Mouse (Mus musculus) liver, embryonic 15.5 days (tissue): ENCODE measurements around the gene Sox2. TPM values are rescaled to one million over a fixed set of nuclear protein-coding genes. Genes with fewer than 3 reads are reported as not detected.
A peak's percentile ranks its signal among the peaks of the same experiment; 100 is the strongest.

ENCODE experiments used
- ATAC-seq: fragments of 200-750 bp; cut with Nextera tagmentation; 2 replicates; pipeline ENCODE4 v1.8.0; 2017; ENCODE audit warnings: moderate number of reproducible peaks, mild to moderate bottlenecking, moderate library complexity; ENCODE audit not compliant: insufficient read depth
- H3K27ac ChIP-seq: fragments of 300-500 bp; sonication (generic); replicated peaks from 2 replicates; pipeline ENCODE4 v1.5.1; 2015; ENCODE audit warnings: mild to moderate bottlenecking, inconsistent platforms
- H3K27me3 ChIP-seq: fragments of 300-500 bp; sonication (generic); 2 replicates; pipeline ENCODE4 v1.6.1; 2015; ENCODE audit warnings: mild to moderate bottlenecking, inconsistent platforms
- H3K36me3 ChIP-seq: fragments of 300-500 bp; sonication (generic); replicated peaks from 2 replicates; pipeline ENCODE4 v1.6.1; 2015; ENCODE audit warnings: moderate library complexity, mild to moderate bottlenecking, inconsistent platforms
- H3K4me1 ChIP-seq: fragments of 300-500 bp; sonication (generic); replicated peaks from 2 replicates; pipeline ENCODE4 v1.6.1; 2015; ENCODE audit warnings: inconsistent platforms
- H3K4me2 ChIP-seq: fragments of 300-500 bp; sonication (generic); 2 replicates; pipeline ENCODE4 v1.6.1; 2015; ENCODE audit warnings: moderate library complexity, mild to moderate bottlenecking, inconsistent platforms
- H3K4me3 ChIP-seq: fragments of 300-500 bp; sonication (generic); replicated peaks from 2 replicates; pipeline ENCODE4 v1.5.1; 2015; ENCODE audit warnings: mild to moderate bottlenecking, inconsistent platforms
- H3K9ac ChIP-seq: fragments of 300-500 bp; sonication (generic); 2 replicates; pipeline ENCODE4 v1.6.1; 2015; ENCODE audit warnings: moderate library complexity, mild to moderate bottlenecking, inconsistent platforms
- H3K9me3 ChIP-seq: fragments of 300-500 bp; sonication (generic); replicated peaks from 2 replicates; pipeline ENCODE4 v1.6.1; 2016; ENCODE audit warnings: inconsistent platforms
- WGBS: fragments of 180-500 bp; shearing (Covaris S2); methylation state at CpG from one replicate; pipeline ENCODE4 v1.1.7; 2015; ENCODE audit warnings: mixed read lengths; ENCODE audit not compliant: insufficient replicate concordance; 5-methylcytosine and 5-hydroxymethylcytosine counted together
- polyA plus RNA-seq: library from polyadenylated mRNA; unstranded; fragments of >200 nt; fragmentation: Nextera tagmentation; extraction: Ambion mirVana; gene quantifications from 2 replicates; pipeline ENCODE4 v1.2.1, GENCODE M21; 2015

Sox2 gene
- not detected in 2 replicates for polyA plus RNA-seq

DNA sequence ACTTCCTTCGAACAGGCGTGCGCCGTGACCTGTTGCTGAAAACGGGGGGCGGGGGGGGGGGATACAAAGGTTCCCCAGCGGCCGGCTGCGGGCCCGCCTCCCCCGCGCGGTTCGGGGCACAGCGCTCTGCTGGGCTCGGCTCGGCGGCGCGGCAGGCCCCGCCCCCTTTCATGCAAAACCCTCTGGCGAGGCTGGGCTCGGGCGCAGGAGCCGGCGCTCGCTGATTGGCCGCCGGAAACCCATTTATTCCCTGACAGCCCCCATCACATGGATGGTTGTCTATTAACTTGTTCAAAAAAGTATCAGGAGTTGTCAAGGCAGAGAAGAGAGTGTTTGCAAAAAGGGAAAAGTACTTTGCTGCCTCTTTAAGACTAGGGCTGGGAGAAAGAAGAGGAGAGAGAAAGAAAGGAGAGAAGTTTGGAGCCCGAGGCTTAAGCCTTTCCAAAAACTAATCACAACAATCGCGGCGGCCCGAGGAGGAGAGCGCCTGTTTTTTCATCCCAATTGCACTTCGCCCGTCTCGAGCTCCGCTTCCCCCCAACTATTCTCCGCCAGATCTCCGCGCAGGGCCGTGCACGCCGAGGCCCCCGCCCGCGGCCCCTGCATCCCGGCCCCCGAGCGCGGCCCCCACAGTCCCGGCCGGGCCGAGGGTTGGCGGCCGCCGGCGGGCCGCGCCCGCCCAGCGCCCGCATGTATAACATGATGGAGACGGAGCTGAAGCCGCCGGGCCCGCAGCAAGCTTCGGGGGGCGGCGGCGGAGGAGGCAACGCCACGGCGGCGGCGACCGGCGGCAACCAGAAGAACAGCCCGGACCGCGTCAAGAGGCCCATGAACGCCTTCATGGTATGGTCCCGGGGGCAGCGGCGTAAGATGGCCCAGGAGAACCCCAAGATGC is at the start of gene Sox2:
Gene Sox2, plus strand, starts transcription at position 680 of the 895 bp plus-strand sequence.
- H3K27ac ChIP-seq: no peak within 1 kb of the TSS
- H3K4me2 ChIP-seq: peak within 1 kb of the TSS; percentile 51
- no peaks in the 10 kb centered on the region for H3K9me3 ChIP-seq
- no peak for ATAC-seq
- H3K4me1 ChIP-seq: peaks cover 12% of the 10 kb centered on the region; the same call in 1 of the 2 replicates
- H3K4me3 ChIP-seq: peak within 1 kb of the TSS; percentile 14
- WGBS: under 1% methylated on average over 86 of the region's 86 CpGs
- peaks cover 96% of the 10 kb centered on the region for H3K27me3 ChIP-seq
- no peak within 1 kb of the TSS for H3K9ac ChIP-seq
- H3K36me3 ChIP-seq: no peaks in the 10 kb centered on the region

DNA sequence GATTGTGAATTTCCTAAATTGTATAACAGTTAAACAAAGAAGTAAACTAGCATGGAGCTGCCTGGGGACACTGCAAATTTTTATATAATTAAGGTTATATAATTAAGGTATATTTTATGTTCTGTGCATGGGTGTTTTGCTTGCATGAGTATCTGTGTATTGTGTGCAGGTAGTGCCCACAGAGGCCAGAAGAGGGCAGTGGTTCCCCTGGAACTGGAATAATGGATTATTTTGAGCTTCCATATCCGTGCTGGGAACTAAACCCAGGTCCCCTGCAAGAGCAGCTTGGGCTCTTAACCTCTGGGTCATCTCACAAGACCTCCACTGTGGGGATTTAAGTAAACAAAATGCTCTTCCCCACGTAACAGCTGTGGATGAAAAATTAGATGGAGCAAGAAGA is 49.1 kb upstream of the Sox2 start:
- Histone ChIP-seq H3K27me3 (no peaks in the 10 kb centered on the region), H3K4me3 (no peak overlapping the region), H3K4me2 (no peak overlapping the region), H3K9me3 (no peaks in the 10 kb centered on the region), H3K27ac (no peak overlapping the region), H3K36me3 (no peaks in the 10 kb centered on the region), H3K4me1 (no peaks in the 10 kb centered on the region), H3K9ac (no peak overlapping the region)
- 64% methylated on average over 2 of the region's 2 CpGs for WGBS
- ATAC-seq: no peak

DNA sequence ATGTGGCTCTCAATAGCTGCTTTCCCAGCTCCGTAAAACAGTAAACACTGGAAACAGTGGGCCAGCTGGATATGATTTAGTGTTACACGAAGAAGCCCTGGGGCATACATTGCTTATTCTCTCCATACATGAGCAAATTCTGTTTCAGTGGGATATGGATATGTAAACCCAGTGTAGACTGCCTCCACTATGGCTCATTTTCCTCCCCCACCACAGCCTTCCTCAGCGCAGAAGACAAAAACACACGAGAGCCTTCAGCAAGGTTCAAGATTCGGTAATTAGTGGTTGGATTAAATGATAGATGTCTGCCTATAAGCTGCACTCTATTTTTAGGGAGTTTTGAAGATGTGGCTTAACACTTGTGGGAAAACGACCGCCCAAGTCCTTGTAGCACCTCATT is 36.1 kb upstream of the Sox2 start:
- Histone ChIP-seq H3K27me3 (no peaks in the 10 kb centered on the region), H3K9me3 (no peaks in the 10 kb centered on the region), H3K36me3 (no peaks in the 10 kb centered on the region), H3K4me1 (no peaks in the 10 kb centered on the region), H3K9ac (no peak overlapping the region), H3K27ac (no peak overlapping the region), H3K4me3 (no peak overlapping the region), H3K4me2 (no peak overlapping the region)
- 68% methylated on average over 7 of the region's 7 CpGs for WGBS
- no peak for ATAC-seq

DNA sequence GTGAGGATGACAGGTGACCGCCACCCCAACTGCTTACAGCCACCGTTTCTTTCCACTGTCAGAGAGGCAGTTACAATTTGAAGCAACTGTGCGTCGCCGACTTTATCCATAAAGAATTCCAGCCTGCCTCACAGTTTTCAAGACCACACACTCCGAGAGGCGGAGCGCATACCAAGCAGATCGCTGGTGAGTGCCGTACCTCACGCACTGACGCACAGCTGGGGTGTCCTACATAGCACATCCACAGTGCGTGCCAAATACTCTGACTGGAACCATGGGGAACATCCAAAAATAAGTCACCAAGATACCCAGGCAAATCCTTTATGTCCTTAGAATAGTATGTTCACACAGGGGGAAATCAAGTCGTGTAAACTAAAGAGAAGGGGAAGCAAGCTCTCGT is 34.7 kb upstream of the Sox2 start:
- ATAC-seq: no peak
- Histone ChIP-seq H3K9me3 (no peaks in the 10 kb centered on the region), H3K36me3 (no peaks in the 10 kb centered on the region), H3K4me3 (no peak overlapping the region), H3K4me1 (no peaks in the 10 kb centered on the region), H3K4me2 (no peak overlapping the region), H3K9ac (no peak overlapping the region), H3K27ac (no peak overlapping the region), H3K27me3 (no peaks in the 10 kb centered on the region)
- 75% methylated on average over 15 of the region's 15 CpGs for WGBS

DNA sequence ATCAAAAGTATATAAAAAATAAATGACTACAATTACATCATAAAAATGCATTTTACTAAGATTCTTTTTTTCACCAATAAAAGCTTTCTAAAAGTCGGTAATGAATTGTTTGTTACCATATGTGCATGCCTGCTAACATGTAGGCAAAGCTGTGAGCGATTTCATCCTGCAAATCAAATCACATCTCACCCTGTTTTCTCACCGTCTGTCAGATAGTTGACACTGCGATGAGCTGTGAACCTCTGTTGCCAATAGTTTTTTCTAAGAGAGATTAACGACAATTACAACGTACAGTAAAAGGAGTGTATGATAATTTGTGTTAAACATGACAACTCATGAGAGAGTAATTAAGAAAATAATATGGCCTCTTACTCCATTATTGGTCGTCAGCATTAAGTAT is 31.3 kb upstream of the Sox2 start:
- no peaks in the 10 kb centered on the region for H3K4me1 ChIP-seq
- 55% methylated on average over 7 of the region's 7 CpGs for WGBS

DNA sequence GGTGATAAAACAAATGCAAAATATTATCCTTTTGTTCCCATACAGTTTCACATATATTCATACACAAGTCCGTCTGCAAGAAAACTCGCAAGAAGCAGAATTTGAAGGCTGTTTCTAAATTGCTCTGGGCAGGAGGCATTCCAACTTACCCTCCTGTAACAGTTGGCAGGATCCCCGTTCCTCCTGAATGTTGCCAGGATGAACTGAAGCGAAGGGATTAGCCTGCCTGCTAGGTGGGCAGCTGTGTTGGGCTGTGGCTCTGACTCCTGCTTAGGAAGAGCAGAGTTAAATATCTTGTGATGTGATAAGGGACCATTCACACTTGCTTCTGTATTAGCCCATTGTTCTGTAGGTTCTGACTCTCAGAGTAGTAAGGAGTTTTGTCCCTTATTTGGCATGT is 30.1 kb upstream of the Sox2 start:
- no peak overlapping the region for H3K4me3 ChIP-seq
- H3K27me3 ChIP-seq: no peaks in the 10 kb centered on the region
- no peak overlapping the region for H3K27ac ChIP-seq
- H3K9me3 ChIP-seq: no peaks in the 10 kb centered on the region
- ATAC-seq: no peak
- no peaks in the 10 kb centered on the region for H3K36me3 ChIP-seq
- H3K4me1 ChIP-seq: no peaks in the 10 kb centered on the region
- 50% methylated on average over 4 of the region's 4 CpGs for WGBS
- no peak overlapping the region for H3K4me2 ChIP-seq
- no peak overlapping the region for H3K9ac ChIP-seq

More for the DNA sequence above, 31.3 kb upstream of the Sox2 start:
- Histone ChIP-seq H3K9ac (no peak overlapping the region), H3K27ac (no peak overlapping the region), H3K9me3 (no peaks in the 10 kb centered on the region), H3K36me3 (no peaks in the 10 kb centered on the region), H3K4me2 (no peak overlapping the region), H3K27me3 (no peaks in the 10 kb centered on the region), H3K4me3 (no peak overlapping the region)
- ATAC-seq: no peak

DNA sequence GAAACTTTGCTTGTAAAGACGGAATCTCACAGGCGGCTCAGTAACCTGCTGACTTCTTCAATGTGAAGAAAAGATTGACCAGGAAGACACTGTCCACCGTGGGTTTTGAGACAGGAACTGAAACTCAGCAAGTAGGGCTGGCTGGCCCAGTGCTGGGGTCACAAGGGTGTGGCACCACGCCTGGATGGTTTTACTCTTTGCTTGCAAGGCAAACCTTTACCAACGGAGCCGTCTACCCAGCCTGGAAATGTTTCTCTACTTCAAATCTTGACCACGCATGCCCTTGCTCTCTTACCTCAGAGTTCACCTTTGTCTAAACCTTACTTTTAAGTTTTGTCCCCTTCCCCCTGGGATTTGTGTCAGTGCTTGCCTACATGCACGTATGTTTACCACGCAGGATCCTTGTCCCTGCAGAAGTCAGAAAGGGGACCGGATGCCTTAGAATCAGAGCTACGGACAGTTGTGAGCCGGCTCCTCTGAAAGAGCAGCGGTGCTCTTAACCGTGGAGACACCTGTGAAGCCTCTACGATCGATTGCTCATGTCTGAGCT is 25.4 kb upstream of the Sox2 start:
- Histone ChIP-seq H3K9ac (no peak overlapping the region), H3K9me3 (no peaks in the 10 kb centered on the region), H3K4me3 (no peak overlapping the region), H3K4me1 (no peaks in the 10 kb centered on the region), H3K27ac (no peak overlapping the region), H3K4me2 (no peak overlapping the region), H3K27me3 (no peaks in the 10 kb centered on the region), H3K36me3 (no peaks in the 10 kb centered on the region)
- WGBS: 71% methylated on average over 16 of the region's 16 CpGs
- no peak for ATAC-seq

DNA sequence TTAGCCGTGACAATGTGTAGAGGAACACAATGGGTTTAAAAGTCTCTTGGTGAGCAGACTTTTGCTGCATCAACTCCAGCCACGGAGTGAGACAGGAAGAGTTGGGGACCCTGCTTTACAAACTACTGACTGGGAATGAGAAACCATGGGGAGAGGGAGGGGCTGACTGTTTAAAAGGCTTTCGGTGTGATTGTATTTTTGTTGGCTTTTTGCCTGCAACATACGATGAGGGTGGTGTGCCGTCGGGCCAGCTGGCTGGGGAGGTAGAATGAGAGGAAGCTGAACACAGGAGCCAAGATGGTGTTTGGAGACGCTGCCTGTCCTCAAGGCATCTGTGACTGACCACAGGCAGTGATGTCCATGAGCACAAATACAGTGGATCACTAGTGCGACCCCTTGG is 23.7 kb upstream of the Sox2 start:
- Histone ChIP-seq H3K27ac (no peak overlapping the region), H3K9ac (no peak overlapping the region), H3K36me3 (no peaks in the 10 kb centered on the region), H3K4me1 (no peaks in the 10 kb centered on the region), H3K4me3 (no peak overlapping the region), H3K9me3 (no peaks in the 10 kb centered on the region), H3K4me2 (no peak overlapping the region), H3K27me3 (no peaks in the 10 kb centered on the region)
- 71% methylated on average over 8 of the region's 8 CpGs for WGBS
- ATAC-seq: no peak

DNA sequence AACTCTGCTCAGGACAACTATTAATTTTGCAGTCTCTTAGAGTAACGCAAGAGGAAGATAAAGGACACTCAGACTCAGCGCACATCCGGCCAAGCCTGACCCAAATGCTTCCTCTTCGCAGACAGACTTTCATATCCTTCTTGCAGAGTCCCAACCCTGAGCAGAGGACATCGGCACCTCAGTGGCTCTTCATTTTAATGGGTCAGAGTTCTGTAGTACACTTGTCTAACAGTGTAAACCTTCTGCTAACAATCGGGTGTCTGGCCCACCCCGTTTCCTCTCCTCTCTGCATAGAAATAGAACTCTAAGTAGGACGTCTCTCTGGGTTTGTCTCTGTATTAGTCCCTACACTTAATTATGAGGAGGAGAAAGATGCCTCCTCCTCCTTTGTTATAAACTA is 20.2 kb upstream of the Sox2 start:
- Histone ChIP-seq H3K4me1 (no peaks in the 10 kb centered on the region), H3K36me3 (no peaks in the 10 kb centered on the region), H3K27ac (no peak overlapping the region), H3K4me3 (no peak overlapping the region), H3K9me3 (no peaks in the 10 kb centered on the region), H3K27me3 (no peaks in the 10 kb centered on the region), H3K4me2 (no peak overlapping the region), H3K9ac (no peak overlapping the region)
- ATAC-seq: no peak
- WGBS: 50% methylated on average over 8 of the region's 8 CpGs

DNA sequence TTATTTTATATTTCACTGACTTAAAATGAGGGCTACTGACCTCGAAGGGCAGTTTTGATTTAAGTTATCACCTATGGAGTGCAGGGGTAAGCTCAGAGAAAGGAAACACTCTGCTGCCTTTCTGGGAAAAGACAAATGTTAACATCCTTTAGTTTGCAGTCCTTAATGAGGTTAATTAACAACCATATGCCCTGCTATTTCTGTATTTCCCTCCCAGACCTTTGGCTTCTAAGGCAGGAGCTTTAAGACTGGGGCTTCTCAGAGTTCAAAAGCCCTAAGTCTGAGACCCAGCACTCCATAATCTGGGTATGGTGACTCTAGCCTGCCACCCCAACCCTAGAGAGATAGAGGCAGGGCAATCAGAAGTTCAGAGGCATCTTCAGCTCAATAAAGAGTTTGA is 19.5 kb upstream of the Sox2 start:
- Histone ChIP-seq H3K36me3 (no peaks in the 10 kb centered on the region), H3K27ac (no peak overlapping the region), H3K4me1 (no peaks in the 10 kb centered on the region), H3K9me3 (no peaks in the 10 kb centered on the region), H3K4me3 (no peak overlapping the region), H3K9ac (no peak overlapping the region), H3K4me2 (no peak overlapping the region), H3K27me3 (no peaks in the 10 kb centered on the region)
- ATAC-seq: no peak
- 43% methylated on average over 1 of the region's 1 CpGs for WGBS

DNA sequence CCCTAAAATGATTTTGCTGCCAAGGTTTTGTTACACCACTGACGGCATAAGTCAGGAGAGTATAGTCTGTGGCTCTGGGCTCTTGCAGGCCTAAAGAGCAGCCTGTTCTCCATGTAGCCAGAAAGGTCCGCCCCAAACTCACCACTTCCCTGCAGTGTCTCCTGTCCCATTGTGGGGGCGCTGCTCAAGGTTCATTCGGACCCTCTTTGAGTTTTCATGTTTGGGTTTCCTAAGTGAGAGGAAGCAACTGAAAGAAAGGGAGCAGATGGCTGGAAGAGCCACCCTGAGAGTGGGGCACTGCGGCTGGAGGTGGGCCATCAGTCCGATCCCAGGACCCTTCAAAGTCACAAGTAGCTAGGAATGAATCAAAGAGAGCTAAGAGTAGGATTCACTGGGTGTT is 13.2 kb upstream of the Sox2 start:
- WGBS: 45% methylated on average over 6 of the region's 6 CpGs
- H3K4me2 ChIP-seq: no peak overlapping the region
- no peak overlapping the region for H3K9ac ChIP-seq
- H3K4me1 ChIP-seq: no peaks in the 10 kb centered on the region
- ATAC-seq: no peak
- no peaks in the 10 kb centered on the region for H3K9me3 ChIP-seq
- H3K36me3 ChIP-seq: no peaks in the 10 kb centered on the region
- H3K4me3 ChIP-seq: no peak overlapping the region
- no peak overlapping the region for H3K27ac ChIP-seq
- peaks cover 47% of the 10 kb centered on the region for H3K27me3 ChIP-seq
